Mouse (Mus musculus) forebrain, postnatal 0 days (tissue): ENCODE measurements at regions not wholly inside any gene's neighbourhood (a gene's known extent, or its start where the extent isn't known, plus 50 kb on each side); places are given as distances from the start of the nearest gene placed in this dataset.

Experiments used
- ATAC-seq: fragments of 200-750 bp; cut with Nextera tagmentation; 2 replicates; pipeline ENCODE4 v1.8.0; 2017; ENCODE audit warnings: mild to moderate bottlenecking, moderate library complexity
- DNase-seq: peaks from one replicate; pipeline ENCODE4 v3.0.0-alpha.2; 2015
- H3K27ac ChIP-seq: fragments of 300-500 bp; sonication (generic); 2 replicates; pipeline ENCODE4 v1.5.1; 2014; ENCODE audit warnings: low read depth, mild to moderate bottlenecking, antibody characterized with exemption, low read length, moderate library complexity, mixed read lengths
- H3K27me3 ChIP-seq: fragments of 300-500 bp; sonication (generic); 2 replicates; pipeline ENCODE4 v1.6.1; 2014; ENCODE audit warnings: mild to moderate bottlenecking, low read length, mixed read lengths; ENCODE audit not compliant: insufficient read depth
- H3K36me3 ChIP-seq: fragments of 300-500 bp; sonication (generic); 2 replicates; pipeline ENCODE4 v1.6.1; 2014; ENCODE audit warnings: mild to moderate bottlenecking, moderate library complexity; ENCODE audit not compliant: insufficient read depth
- H3K4me1 ChIP-seq: fragments of 300-500 bp; sonication (generic); 2 replicates; pipeline ENCODE4 v1.6.1; 2014; ENCODE audit warnings: antibody characterized with exemption; ENCODE audit not compliant: insufficient read depth
- H3K4me2 ChIP-seq: fragments of 300-500 bp; sonication (generic); 2 replicates; pipeline ENCODE4 v1.6.1; 2014; ENCODE audit warnings: low read depth, mild to moderate bottlenecking, moderate library complexity
- H3K4me3 ChIP-seq: fragments of 300-500 bp; sonication (generic); 2 replicates; pipeline ENCODE4 v1.5.1; 2014; ENCODE audit warnings: low read depth, low read length, mixed read lengths
- H3K9ac ChIP-seq: fragments of 300-500 bp; sonication (generic); 2 replicates; pipeline ENCODE4 v1.6.1; 2014; ENCODE audit warnings: mild to moderate bottlenecking
- H3K9me3 ChIP-seq: fragments of 300-500 bp; sonication (generic); 2 replicates; pipeline ENCODE4 v1.6.1; 2016; ENCODE audit warnings: low read length
- CTCF ChIP-seq: sonication (generic); IDR thresholded peaks from 2 replicates; pipeline ENCODE4 v1.5.1; 2016; ENCODE audit warnings: antibody characterized with exemption, control low read depth, low read depth
- WGBS: fragments of 180-500 bp; shearing (Covaris S2); extraction: QIAGEN DNeasy Blood & Tissue Kit; methylation state at CpG from one replicate; pipeline ENCODE4 v1.1.7; 2014; 5-methylcytosine and 5-hydroxymethylcytosine counted together

- no peak for ATAC-seq
- Histone ChIP-seq H3K4me1 (no peaks in the 10 kb centered on the region), H3K27ac (no peak overlapping the region), H3K4me3 (no peak overlapping the region), H3K27me3 (no peaks in the 10 kb centered on the region), H3K4me2 (no peak overlapping the region), H3K9ac (no peak overlapping the region), H3K36me3 (no peaks in the 10 kb centered on the region), H3K9me3 (no peaks in the 10 kb centered on the region)
- 67% methylated on average over 15 of the region's 15 CpGs for WGBS
- no peak for DNase-seq
- TF ChIP-seq CTCF, result no peak
These were observed 110.3 kb upstream of the Cpm start for GRCm38 (mm10) chr10:117518793-117519669.

GRCm38 (mm10) chr10:117517800-117518770 is 111.2 kb upstream of the Cpm start:
- no peak overlapping the region for H3K27ac ChIP-seq
- H3K27me3 ChIP-seq, result no peaks in the 10 kb centered on the region
- H3K36me3 ChIP-seq, result no peaks in the 10 kb centered on the region
- H3K4me2 ChIP-seq, result no peak overlapping the region
- no peaks in the 10 kb centered on the region for H3K9me3 ChIP-seq
- no peak overlapping the region for H3K9ac ChIP-seq
- DNase-seq (no peak), ATAC-seq (no peak)
- H3K4me1 ChIP-seq, result no peaks in the 10 kb centered on the region
- no peak overlapping the region for H3K4me3 ChIP-seq
- no peak for TF ChIP-seq CTCF
- 72% methylated on average over 14 of the region's 14 CpGs for WGBS

GRCm38 (mm10) chr10:117517071-117517714 is 112.1 kb upstream of the Cpm start:
- no peak for ATAC-seq
- H3K4me2 ChIP-seq, result no peak overlapping the region
- no peaks in the 10 kb centered on the region for H3K36me3 ChIP-seq
- WGBS, result 76% methylated on average over 11 of the region's 11 CpGs
- H3K9ac ChIP-seq, result no peak overlapping the region
- TF ChIP-seq CTCF, result no peak
- no peak overlapping the region for H3K27ac ChIP-seq
- no peak overlapping the region for H3K4me3 ChIP-seq
- DNase-seq, result no peak
- no peaks in the 10 kb centered on the region for H3K4me1 ChIP-seq
- H3K9me3 ChIP-seq, result no peaks in the 10 kb centered on the region
- no peaks in the 10 kb centered on the region for H3K27me3 ChIP-seq

GRCm38 (mm10) chr10:117516510-117516909 is 112.8 kb upstream of the Cpm start:
- WGBS, result 90% methylated on average over 8 of the region's 8 CpGs
- Histone ChIP-seq H3K4me2 (no peak overlapping the region), H3K27me3 (no peaks in the 10 kb centered on the region), H3K27ac (no peak overlapping the region), H3K4me1 (no peaks in the 10 kb centered on the region), H3K4me3 (no peak overlapping the region), H3K9ac (no peak overlapping the region), H3K9me3 (no peaks in the 10 kb centered on the region), H3K36me3 (no peaks in the 10 kb centered on the region)
- TF ChIP-seq CTCF, result no peak
- ATAC-seq (no peak), DNase-seq (no peak)

GRCm38 (mm10) chr10:117515777-117516501 is 113.4 kb upstream of the Cpm start:
- no peaks in the 10 kb centered on the region for H3K27me3 ChIP-seq
- ATAC-seq (peak; percentile 66), DNase-seq (peak; percentile 60)
- no peaks in the 10 kb centered on the region for H3K9me3 ChIP-seq
- no peaks in the 10 kb centered on the region for H3K4me1 ChIP-seq
- no peak overlapping the region for H3K27ac ChIP-seq
- no peak overlapping the region for H3K9ac ChIP-seq
- H3K4me3 ChIP-seq, result no peak overlapping the region
- no peak overlapping the region for H3K4me2 ChIP-seq
- no peaks in the 10 kb centered on the region for H3K36me3 ChIP-seq
- WGBS, result 63% methylated on average over 10 of the region's 10 CpGs
- peak; percentile 78 for TF ChIP-seq CTCF

GRCm38 (mm10) chr10:117515039-117515438 is 114.3 kb upstream of the Cpm start:
- H3K36me3 ChIP-seq, result no peaks in the 10 kb centered on the region
- H3K9me3 ChIP-seq, result no peaks in the 10 kb centered on the region
- no peaks in the 10 kb centered on the region for H3K27me3 ChIP-seq
- no peak for DNase-seq
- no peak for ATAC-seq
- 91% methylated on average over 8 of the region's 8 CpGs for WGBS
- no peak for TF ChIP-seq CTCF
- H3K9ac ChIP-seq, result no peak overlapping the region
- H3K4me3 ChIP-seq, result no peak overlapping the region
- H3K27ac ChIP-seq, result no peak overlapping the region
- H3K4me1 ChIP-seq, result no peaks in the 10 kb centered on the region
- no peak overlapping the region for H3K4me2 ChIP-seq
